Mouse (Mus musculus) retina, embryonic 14.5 days (tissue): Measurements from ENCODE around the gene Farp2.
"Not testable (repeated sequence)": the region's sequence is repeated elsewhere in the genome, so short reads cannot be mapped to it uniquely, and the experiment has no call there.

Experiments used
- DNase-seq: peaks from one replicate; pipeline ENCODE4 v3.0.0-alpha.2; 2015; ENCODE audit warnings: low spot score

The Farp2 gene

GRCm38 (mm10) chr1:93635091-93635579 is 123.3 kb downstream of the Farp2 start:
- no peak for DNase-seq

GRCm38 (mm10) chr1:93635580-93636192 is 123.8 kb downstream of the Farp2 start:
- peak; percentile 98 for DNase-seq

GRCm38 (mm10) chr1:93636211-93636897 is 124.5 kb downstream of the Farp2 start:
- peak; percentile 35 for DNase-seq

- DNase-seq: no peak
Measured at GRCm38 (mm10) chr1:93641978-93642377, 130.1 kb downstream of the Farp2 start.

- DNase-seq: no peak
Measured at GRCm38 (mm10) chr1:93642692-93643091, 130.8 kb downstream of the Farp2 start.

- no peak for DNase-seq
Measured at GRCm38 (mm10) chr1:93649604-93650172, 137.8 kb downstream of the Farp2 start.

- no peak for DNase-seq
Measured at GRCm38 (mm10) chr1:93654275-93654674, 142.4 kb downstream of the Farp2 start.

- DNase-seq: no peak
Measured at GRCm38 (mm10) chr1:93654798-93655197, 142.9 kb downstream of the Farp2 start.

- no peak for DNase-seq
Measured at GRCm38 (mm10) chr1:93656325-93657024, 144.6 kb downstream of the Farp2 start.

GRCm38 (mm10) chr1:93657025-93657360 is 145.1 kb downstream of the Farp2 start:
- DNase-seq: no peak

GRCm38 (mm10) chr1:93658559-93658958 is 146.7 kb downstream of the Farp2 start, which contains the start of gene Stk25:
Gene Stk25, minus strand, starts transcription at chr1:93658659.
- DNase-seq: not testable (repeated sequence)

GRCm38 (mm10) chr1:93667760-93668400 is 156.0 kb downstream of the Farp2 start:
- peak; percentile 50 for DNase-seq

- DNase-seq: peak; percentile 81
Measured at GRCm38 (mm10) chr1:93668791-93669548, 157.1 kb downstream of the Farp2 start.

GRCm38 (mm10) chr1:93669941-93670340 is 158.1 kb downstream of the Farp2 start:
- DNase-seq: no peak
